Mouse (Mus musculus): ENCODE data around the gene Pkn2.

Gene Pkn2

GRCm38 (mm10) chr3:142834024-142834423, 47.8 kb downstream of the Pkn2 start:
- no peak for DNase-seq (ENCODE audit: low spot score in 2 of 2)

DNA sequence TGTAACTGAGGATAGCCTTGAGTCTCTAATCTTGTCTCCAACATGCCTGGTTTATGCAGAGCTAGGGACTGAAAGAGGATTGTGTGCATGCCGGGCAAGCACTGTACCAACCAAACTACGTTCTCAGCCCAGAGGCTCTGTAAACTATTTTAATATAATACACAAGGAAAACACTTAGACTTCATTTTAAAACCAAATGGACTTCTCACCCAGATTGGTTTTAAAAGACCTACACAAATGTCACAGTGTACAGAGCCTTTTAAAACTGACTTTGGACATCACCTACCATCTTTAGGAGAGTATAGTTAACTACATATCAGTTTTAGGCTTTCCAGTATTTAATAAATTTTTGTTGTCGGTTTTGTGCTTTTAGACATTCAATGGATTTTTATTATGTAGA, 48.9 kb downstream of the Pkn2 start:
- DNase-seq (ENCODE audit: low spot score in 2 of 2) = no peak

- no peak for DNase-seq (ENCODE audit: low spot score in 2 of 2)
These were observed 55.2 kb downstream of the Pkn2 start for GRCm38 (mm10) chr3:142826449-142827146.

DNA sequence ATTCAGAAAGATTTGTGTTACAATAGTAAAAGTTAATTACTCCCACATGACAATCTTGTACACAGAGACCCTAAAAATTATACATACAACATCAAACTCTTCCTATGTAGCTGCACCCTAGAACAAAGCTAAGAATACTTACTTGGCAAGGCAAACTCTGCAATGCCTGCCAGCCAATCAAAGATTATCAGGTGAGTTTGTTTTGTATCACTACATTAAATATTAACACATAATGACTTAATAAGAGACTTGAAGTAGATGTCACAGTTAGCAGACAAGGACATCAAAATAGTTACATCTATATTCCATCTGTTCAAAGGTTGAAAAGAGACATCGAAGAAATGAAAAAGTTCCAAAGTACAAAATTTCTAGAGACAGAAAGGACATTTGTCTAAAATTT, 58.2 kb downstream of the Pkn2 start:
- DNase-seq (ENCODE audit: low spot score in 2 of 2) = no peak

DNA sequence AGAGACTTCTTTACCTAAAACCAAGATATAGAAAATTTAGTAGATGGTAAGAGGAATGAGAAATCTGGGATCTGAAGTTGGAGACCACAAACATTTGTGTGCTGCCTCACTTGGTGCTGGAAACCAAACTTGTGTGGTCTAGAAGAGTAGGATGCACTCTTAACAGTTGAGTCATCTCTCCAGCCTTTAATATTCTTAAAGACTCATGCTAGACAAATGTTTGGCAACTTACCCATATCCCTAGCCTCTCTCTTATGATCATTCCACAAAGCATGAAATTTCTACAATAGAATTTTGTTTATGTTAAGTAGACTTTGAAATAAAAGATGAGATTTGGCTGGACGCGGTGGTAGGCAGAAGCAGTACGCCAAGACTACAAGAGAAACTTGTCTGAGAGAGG, 64.3 kb downstream of the Pkn2 start:
- no peak for DNase-seq (ENCODE audit: low spot score in 2 of 2)

DNA sequence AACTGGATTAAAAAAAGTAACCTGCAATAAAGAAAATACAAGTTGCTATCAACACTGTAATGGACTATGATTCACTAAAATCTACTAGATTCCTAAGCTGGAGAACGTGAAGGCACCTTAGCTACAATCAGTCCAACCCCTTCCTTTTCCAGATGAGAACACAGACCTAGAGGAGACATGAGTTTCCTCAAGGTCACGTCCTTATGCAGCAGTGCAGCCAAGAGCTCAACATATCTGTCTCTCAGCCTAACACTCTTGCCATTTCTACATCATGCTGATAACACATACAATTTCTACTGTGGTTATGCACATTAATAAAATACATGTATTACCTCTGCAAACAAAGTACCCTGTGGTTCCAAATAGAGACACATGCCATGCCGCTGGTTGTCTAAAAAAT, 70.2 kb downstream of the Pkn2 start:
- DNase-seq (ENCODE audit: low spot score in 2 of 2) = no peak

- no peak for DNase-seq (ENCODE audit: low spot score in 2 of 2)
These were observed 86.2 kb downstream of the Pkn2 start for GRCm38 (mm10) chr3:142795587-142795986.

DNA sequence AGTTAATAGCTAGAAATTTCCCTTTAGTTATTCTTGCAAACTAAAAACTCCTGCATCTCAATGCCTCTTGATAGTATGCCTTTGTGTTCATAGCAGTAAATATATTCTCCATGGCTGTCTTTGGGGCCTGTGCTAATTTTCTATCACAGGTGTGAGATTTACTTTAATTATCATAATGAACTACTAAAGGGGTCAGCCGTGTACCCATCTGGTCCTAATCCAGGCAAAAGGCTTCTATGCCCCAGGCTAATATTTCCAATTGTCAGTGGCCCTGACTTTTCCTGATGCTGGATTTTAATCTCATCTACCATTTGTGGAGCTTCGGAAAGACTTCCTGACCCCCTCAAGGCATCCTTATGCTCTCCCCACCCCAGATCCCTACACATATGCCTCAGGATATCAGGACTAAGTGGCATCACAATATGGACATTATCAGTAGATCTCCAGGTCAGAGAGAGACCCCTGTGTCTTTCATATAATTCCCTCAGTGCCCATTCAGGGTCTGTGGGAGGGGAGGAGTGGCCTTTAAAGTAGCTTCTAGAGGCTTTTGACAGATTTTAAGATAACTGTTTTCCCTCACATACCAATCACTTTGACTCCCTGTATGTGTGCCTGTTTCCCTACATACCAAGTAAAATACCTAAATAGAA, 95.3 kb downstream of the Pkn2 start:
- DNase-seq (ENCODE audit: low spot score in 2 of 2) = no peak

- no peak for DNase-seq (ENCODE audit: low spot score in 2 of 2)
These were observed 104.6 kb downstream of the Pkn2 start for GRCm38 (mm10) chr3:142777227-142777626.

DNA sequence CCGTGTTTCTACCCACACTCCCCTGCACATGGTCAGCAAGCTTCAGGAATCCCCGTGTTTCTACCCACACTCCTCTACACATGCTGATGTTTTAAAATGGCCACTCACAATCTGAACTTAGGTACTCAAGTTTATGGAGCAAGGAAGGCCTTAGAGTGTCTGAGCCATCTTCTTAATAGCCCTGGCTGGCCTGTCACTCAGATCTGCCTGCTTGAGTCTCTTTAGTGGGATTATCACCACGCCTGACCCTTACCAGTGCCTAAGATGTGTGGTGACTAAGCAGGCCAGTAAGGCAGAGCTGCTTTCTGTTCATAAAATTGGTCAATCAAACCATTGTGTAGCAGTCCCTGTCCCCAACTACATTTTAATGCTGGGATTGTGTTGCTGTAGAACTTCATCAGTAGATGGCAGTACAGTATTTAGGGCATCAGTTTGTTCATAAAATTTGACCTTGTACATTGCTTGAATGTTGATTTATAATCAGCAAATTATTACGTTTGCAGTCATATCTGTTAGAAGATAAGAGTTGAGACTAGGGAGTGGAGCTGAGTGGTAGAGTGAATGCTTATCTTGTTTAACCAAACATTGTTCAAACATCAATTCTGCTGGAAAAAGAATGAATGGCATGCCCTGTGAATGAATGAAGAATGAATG, 108.1 kb downstream of the Pkn2 start:
- DNase-seq (ENCODE audit: low spot score in 2 of 2) = no peak

- DNase-seq (ENCODE audit: low spot score in 2 of 2) = no peak
These were observed 111.3 kb downstream of the Pkn2 start for GRCm38 (mm10) chr3:142770518-142770917.

- no peak for DNase-seq (ENCODE audit: low spot score in 2 of 2)
These were observed 113.3 kb downstream of the Pkn2 start for GRCm38 (mm10) chr3:142768498-142768897.

- no peak for DNase-seq (ENCODE audit: low spot score in 2 of 2)
These were observed 116.0 kb downstream of the Pkn2 start for GRCm38 (mm10) chr3:142765778-142766165.

- peak; percentile 84 to 88 for DNase-seq (ENCODE audit: low spot score in 2 of 2)
These were observed 116.6 kb downstream of the Pkn2 start, which contains the start of gene Gtf2b for GRCm38 (mm10) chr3:142764995-142765777. Gene Gtf2b (plus strand): TSS chr3:142765045.

GRCm38 (mm10) chr3:142760356-142760755, 121.4 kb downstream of the Pkn2 start:
- DNase-seq (ENCODE audit: low spot score in 2 of 2) = no peak

DNA sequence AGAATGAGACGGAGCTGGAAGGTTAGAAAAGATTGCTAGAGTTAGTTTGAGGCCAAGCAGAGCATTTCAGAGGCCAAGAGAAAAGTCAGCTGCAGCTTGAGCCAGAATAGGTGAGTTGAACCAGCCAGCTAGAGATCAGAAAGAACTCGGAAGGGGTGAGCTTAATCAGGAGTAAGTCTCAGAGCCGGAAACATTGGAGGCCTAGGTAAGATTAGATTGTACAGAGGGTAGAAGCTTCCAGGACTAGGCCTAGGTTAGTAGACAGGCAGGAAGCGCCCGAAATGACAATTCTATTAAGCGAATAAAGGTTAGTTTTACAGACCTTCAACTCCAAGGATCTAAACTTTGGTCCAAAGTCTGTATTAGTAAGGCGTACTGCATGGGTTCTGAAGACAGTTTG, 123.2 kb downstream of the Pkn2 start:
- DNase-seq (ENCODE audit: low spot score in 2 of 2) = no peak

GRCm38 (mm10) chr3:142757841-142758240, 124.0 kb downstream of the Pkn2 start:
- no peak for DNase-seq (ENCODE audit: low spot score in 2 of 2)

- no peak for DNase-seq (ENCODE audit: low spot score in 2 of 2)
These were observed 126.5 kb downstream of the Pkn2 start for GRCm38 (mm10) chr3:142755132-142755867.

DNA sequence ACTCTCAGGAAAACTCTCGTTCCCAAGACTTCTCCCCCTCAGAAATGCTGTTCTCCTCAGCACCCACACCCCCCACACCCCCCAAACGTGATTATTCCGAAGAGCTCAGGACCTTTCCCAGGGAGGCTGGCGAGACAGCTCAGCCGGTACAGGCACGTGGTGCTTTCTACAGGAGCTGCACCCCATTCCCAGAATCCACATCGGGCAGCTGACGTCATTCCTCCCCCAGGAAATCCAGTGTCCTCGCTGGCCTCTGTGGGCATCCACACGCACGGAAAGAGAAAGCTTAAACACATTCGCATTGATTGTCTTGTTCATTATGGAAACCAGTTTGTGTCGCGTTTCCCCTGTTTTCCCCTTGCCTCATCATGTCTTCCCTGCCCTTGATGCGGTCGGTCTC, 132.7 kb downstream of the Pkn2 start:
- DNase-seq (ENCODE audit: low spot score in 2 of 2) = no peak

- no peak for DNase-seq (ENCODE audit: low spot score in 2 of 2)
These were observed 134.1 kb downstream of the Pkn2 start for GRCm38 (mm10) chr3:142747673-142748072.

GRCm38 (mm10) chr3:142745076-142745475, 136.7 kb downstream of the Pkn2 start:
- DNase-seq (ENCODE audit: low spot score in 2 of 2) = no peak
